Mouse (Mus musculus) hindbrain, embryonic 14.5 days (tissue): ENCODE measurements at regions not wholly inside any gene's neighbourhood (a gene's known extent, or its start where the extent isn't known, plus 50 kb on each side); places are given as distances from the start of the nearest gene placed in this dataset.

Experiments
- ATAC-seq: fragments of 200-750 bp; cut with Nextera tagmentation; 2 replicates; pipeline ENCODE4 v1.8.0; 2017; ENCODE audit warnings: moderate number of reproducible peaks, mild to moderate bottlenecking, moderate TSS enrichment, moderate library complexity; ENCODE audit not compliant: low FRiP score
- DNase-seq: peaks from one replicate; pipeline ENCODE4 v3.0.0-alpha.2; 2015; ENCODE audit warnings: low spot score
- H3K27ac ChIP-seq: fragments of 300-500 bp; sonication (generic); 2 replicates; pipeline ENCODE4 v1.5.1; 2014; ENCODE audit warnings: mild to moderate bottlenecking, moderate library complexity
- H3K27me3 ChIP-seq: fragments of 300-500 bp; sonication (generic); 2 replicates; pipeline ENCODE4 v1.6.1; 2014; ENCODE audit warnings: mild to moderate bottlenecking, low read length, mixed read lengths; ENCODE audit not compliant: control insufficient read depth, insufficient read depth
- H3K36me3 ChIP-seq: fragments of 300-500 bp; sonication (generic); replicated peaks from 2 replicates; pipeline ENCODE4 v1.6.1; 2014; ENCODE audit not compliant: control insufficient read depth, insufficient read depth
- H3K4me1 ChIP-seq: fragments of 300-500 bp; sonication (generic); replicated peaks from 2 replicates; pipeline ENCODE4 v1.6.1; 2014; ENCODE audit warnings: antibody characterized with exemption, low read length, mixed read lengths; ENCODE audit not compliant: control insufficient read depth, insufficient read depth
- H3K4me2 ChIP-seq: fragments of 300-500 bp; sonication (generic); replicated peaks from 2 replicates; pipeline ENCODE4 v1.6.1; 2014; ENCODE audit warnings: mild to moderate bottlenecking, moderate library complexity
- H3K4me3 ChIP-seq: fragments of 300-500 bp; sonication (generic); replicated peaks from 2 replicates; pipeline ENCODE4 v1.5.1; 2014; ENCODE audit warnings: mild to moderate bottlenecking, low read length
- H3K9ac ChIP-seq: fragments of 300-500 bp; sonication (generic); 2 replicates; pipeline ENCODE4 v1.6.1; 2014
- H3K9me3 ChIP-seq: fragments of 300-500 bp; sonication (generic); 2 replicates; pipeline ENCODE4 v1.6.1; 2016; ENCODE audit warnings: low read length; ENCODE audit not compliant: control insufficient read depth
- WGBS: fragments of 180-500 bp; shearing (Covaris S2); extraction: QIAGEN DNeasy Blood & Tissue Kit; methylation state at CpG from one replicate; pipeline ENCODE4 v1.1.7; 2014; 5-methylcytosine and 5-hydroxymethylcytosine counted together

DNA sequence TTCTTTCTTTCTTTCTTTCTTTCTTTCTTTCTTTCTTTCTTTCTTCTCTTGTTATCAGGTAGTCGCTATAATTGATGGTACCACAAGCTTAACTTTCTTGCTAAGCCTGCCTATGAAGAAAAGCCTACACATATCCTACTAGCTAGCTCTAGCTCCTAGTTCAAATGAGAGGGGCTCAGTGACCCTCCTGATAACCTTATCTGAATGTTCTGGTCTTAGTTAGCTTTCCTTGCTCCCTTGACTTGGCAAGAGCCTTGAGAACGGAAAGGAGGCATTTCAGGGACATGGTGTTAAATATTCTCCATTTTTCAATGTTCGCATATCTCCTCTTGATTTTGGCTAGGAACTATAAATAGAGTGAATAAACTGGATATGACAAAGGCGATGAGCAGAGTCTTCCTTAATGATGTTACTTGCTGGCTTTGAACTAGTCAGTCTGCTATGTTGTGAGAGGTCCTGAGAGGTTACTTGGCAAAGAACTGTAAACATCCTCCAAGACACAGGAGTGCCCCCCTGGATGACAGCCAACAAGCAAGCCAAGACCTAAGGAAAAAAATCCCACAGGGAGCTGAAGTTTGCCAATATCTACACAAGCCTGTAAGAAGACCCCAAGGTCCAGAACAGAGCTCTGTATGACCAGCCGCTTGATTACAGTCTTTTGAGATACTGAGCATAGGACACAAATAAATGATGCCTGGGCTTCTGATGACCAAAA is 240.2 kb downstream of the Pros1 start:
- Histone ChIP-seq H3K27ac (no peak overlapping the region), H3K4me3 (no peak overlapping the region), H3K9ac (no peak overlapping the region), H3K4me2 (no peak overlapping the region), H3K36me3 (no peaks in the 10 kb centered on the region), H3K4me1 (0 out of 2 replicates have a peak, but pooled peaks cover 8% of the 10 kb centered on the region), H3K27me3 (no peaks in the 10 kb centered on the region), H3K9me3 (no peaks in the 10 kb centered on the region)
- ATAC-seq (no peak), DNase-seq (no peak)
- WGBS: 87% methylated on average over 5 of the region's 5 CpGs

DNA sequence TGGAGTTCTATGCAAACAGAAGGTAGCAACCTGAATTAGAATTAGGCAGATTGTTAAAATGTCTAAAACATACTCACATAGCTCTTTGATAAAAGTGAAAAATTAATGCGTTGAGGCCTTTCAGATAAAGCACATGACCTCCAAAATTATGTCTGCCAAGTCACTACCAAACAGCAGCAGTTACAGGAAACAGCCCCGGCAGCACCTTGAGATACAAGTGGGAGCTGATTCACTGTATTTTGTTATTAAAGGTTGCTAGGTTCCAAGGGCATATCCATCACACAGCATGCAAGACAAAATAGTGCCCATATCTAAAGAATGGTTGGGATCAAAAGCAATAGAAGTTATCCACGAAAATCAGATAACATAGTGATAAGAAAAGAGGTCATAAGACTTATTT is 248.3 kb downstream of the Pros1 start:
- H3K36me3 ChIP-seq: no peaks in the 10 kb centered on the region
- no peak overlapping the region for H3K27ac ChIP-seq
- H3K4me2 ChIP-seq: no peak overlapping the region
- no peaks in the 10 kb centered on the region for H3K4me1 ChIP-seq
- no peak overlapping the region for H3K9ac ChIP-seq
- DNase-seq (no peak), ATAC-seq (no peak)
- H3K4me3 ChIP-seq: no peak overlapping the region
- 81% methylated on average over 3 of the region's 3 CpGs for WGBS
- no peaks in the 10 kb centered on the region for H3K27me3 ChIP-seq
- no peaks in the 10 kb centered on the region for H3K9me3 ChIP-seq

DNA sequence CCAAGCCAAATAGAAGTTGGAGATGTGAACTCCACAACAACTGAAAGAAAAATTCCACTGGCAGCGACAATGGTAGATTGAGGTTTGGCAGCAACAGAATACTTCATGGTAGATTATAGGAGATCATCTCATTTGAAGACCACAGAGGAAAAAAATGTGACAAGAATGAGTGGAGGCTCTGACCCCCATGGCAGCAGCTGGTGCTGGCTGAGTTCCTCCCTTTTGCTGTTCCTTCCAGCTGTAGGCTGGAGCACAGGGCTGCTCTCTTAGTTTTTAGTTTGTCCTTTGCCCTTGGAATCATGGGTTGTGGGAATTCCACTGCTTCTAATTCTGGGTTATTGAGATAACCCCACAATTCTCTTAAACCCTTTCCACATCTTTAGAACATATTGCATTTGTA is 248.8 kb downstream of the Pros1 start:
- DNase-seq: no peak
- no peak for ATAC-seq
- WGBS: 80% methylated on average over 1 of the region's 1 CpGs
- Histone ChIP-seq H3K4me3 (no peak overlapping the region), H3K36me3 (no peaks in the 10 kb centered on the region), H3K9me3 (no peaks in the 10 kb centered on the region), H3K27ac (no peak overlapping the region), H3K27me3 (no peaks in the 10 kb centered on the region), H3K9ac (no peak overlapping the region), H3K4me2 (no peak overlapping the region), H3K4me1 (no peaks in the 10 kb centered on the region)

DNA sequence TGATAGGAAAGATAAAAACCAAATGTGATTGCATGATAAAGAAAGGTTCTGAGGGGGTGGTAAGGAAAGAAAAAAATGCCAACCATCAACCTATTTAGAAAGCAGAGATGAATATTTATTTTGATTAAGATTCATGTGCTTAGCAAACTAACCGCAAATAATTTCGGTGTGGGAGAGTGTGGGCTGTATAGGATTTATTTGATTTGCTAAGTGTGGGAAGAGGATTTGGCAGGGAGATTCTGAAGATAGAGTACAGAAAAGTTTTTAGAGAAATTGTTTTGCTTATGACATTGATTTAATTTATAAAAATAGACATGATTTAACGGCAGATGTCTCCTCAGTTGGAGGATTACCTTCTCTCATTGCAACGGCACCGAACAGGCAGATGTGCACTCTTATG is 250.3 kb downstream of the Pros1 start:
- Histone ChIP-seq H3K4me1 (no peaks in the 10 kb centered on the region), H3K27ac (no peak overlapping the region), H3K9ac (no peak overlapping the region), H3K4me2 (no peak overlapping the region), H3K4me3 (no peak overlapping the region), H3K9me3 (no peaks in the 10 kb centered on the region), H3K36me3 (no peaks in the 10 kb centered on the region), H3K27me3 (no peaks in the 10 kb centered on the region)
- DNase-seq (no peak), ATAC-seq (no peak)
- WGBS: 89% methylated on average over 5 of the region's 5 CpGs

DNA sequence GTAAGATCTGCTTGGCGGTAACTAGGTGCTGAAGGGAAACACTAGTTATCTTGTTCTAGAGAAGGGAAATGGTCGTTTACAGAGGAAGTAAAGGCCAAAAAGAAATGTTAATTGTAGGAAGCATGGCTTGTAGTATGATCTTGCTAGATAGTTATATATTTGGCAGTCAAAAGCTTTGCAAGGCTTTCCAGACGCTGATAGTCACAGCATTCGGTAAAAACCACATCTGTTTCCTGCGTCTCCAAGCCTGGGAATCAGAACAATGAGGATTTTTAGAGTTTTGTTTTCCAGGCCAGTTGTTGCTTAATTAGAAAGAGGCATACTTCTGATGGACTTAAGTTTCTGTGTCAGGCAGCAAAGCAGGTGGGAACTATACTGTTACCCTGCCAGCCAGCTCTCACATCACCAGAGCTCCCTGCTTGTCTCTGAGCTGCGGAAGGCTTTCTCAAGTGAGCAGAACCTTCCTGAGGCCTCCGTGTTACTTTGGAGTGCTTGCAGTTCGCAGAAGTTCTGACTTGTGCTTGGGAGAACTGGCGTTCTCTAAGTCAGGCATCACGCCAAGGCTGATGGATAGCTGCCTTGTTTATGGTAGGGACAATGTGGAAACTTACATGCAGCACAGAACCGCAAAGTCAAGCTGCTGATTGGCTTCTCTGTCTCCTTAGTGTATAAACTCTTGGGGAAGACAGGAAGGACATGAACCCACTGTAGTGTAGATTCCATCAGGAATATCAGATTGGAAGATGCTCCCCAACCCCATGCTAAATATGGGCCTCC is 251.0 kb downstream of the Pros1 start:
- Histone ChIP-seq H3K4me3 (no peak overlapping the region), H3K4me2 (no peak overlapping the region), H3K9me3 (no peaks in the 10 kb centered on the region), H3K4me1 (no peaks in the 10 kb centered on the region), H3K27me3 (no peaks in the 10 kb centered on the region), H3K27ac (no peak overlapping the region), H3K9ac (no peak overlapping the region), H3K36me3 (no peaks in the 10 kb centered on the region)
- DNase-seq (no peak), ATAC-seq (no peak)
- 85% methylated on average over 11 of the region's 11 CpGs for WGBS

DNA sequence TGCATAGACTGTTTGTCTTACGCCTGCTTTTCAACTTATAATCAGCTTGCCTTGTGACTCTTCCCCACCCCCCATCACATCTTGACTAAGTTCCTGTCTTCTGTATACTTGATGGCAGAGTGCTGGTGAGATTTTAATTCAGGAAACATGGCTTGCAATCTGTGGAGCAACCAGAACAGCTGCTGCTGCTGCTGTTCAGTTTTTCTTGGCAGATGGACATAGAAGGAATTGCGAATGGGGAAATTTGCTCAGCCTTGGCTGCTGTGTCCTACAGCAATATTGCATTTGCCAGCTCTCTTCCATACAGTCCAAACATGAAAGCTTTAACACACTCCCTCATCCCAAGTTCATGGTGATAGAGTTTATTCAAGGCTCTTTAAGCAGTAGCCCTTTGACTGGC is 262.3 kb downstream of the Pros1 start:
- Histone ChIP-seq H3K27me3 (no peaks in the 10 kb centered on the region), H3K4me2 (no peak overlapping the region)
- DNase-seq: no peak

DNA sequence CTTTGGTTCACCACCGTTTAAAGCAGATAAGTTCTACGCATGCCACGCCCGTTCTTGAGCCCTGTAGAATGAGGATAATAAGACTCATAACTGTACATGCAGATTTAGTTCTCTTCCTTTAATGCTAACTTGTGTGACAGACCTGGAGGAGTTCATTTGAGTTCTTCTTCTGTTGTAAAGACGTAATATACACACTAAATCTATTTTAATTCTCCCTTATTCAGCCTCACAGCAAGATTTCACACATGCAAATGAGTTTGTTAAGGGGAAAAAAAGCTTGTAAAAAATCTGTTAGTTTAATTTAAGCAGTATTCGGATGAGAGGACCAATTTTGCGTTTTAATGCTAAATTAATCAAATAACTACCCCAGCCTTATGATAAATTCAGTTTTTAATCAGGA is 264.6 kb downstream of the Pros1 start:
- Histone ChIP-seq H3K4me2 (no peak overlapping the region), H3K27ac (no peak overlapping the region), H3K4me1 (no peaks in the 10 kb centered on the region), H3K36me3 (no peaks in the 10 kb centered on the region), H3K9ac (no peak overlapping the region), H3K4me3 (no peak overlapping the region), H3K27me3 (no peaks in the 10 kb centered on the region), H3K9me3 (0 out of 2 replicates have a peak, but pooled peaks cover 2% of the 10 kb centered on the region)
- WGBS: 84% methylated on average over 7 of the region's 7 CpGs
- DNase-seq: no peak
- ATAC-seq: no peak

More for the DNA sequence above, 262.3 kb downstream of the Pros1 start:
- H3K4me1 ChIP-seq: no peaks in the 10 kb centered on the region
- no peak for ATAC-seq
- H3K9ac ChIP-seq: no peak overlapping the region
- H3K27ac ChIP-seq: no peak overlapping the region
- WGBS: 82% methylated on average over 2 of the region's 2 CpGs
- H3K9me3 ChIP-seq: 0 out of 2 replicates have a peak, but pooled peaks cover 3% of the 10 kb centered on the region
- H3K4me3 ChIP-seq: no peak overlapping the region
- no peaks in the 10 kb centered on the region for H3K36me3 ChIP-seq

DNA sequence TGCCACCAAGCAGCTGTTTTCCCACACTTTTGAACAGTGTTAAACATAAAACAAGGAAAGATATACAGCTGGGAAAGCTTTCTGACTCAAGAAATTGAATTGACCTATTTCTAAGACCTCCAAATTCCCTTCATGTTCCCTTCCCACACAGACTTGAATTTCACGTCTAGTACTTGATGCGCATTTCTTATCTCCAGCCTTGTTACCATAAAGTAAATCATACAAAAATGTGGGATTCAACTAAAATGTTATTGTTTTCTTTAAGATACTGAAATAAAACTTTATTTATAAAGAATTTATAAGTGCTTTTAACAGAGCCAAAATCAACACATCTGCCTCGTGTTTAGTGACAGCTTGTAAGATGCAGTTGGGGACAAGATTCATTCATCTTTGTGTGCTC is 289.7 kb downstream of the Pros1 start:
- H3K9ac ChIP-seq: no peak overlapping the region
- H3K4me1 ChIP-seq: no peaks in the 10 kb centered on the region
- DNase-seq (no peak), ATAC-seq (no peak)
- H3K4me2 ChIP-seq: no peak overlapping the region
- H3K9me3 ChIP-seq: no peaks in the 10 kb centered on the region
- no peak overlapping the region for H3K27ac ChIP-seq
- H3K36me3 ChIP-seq: no peaks in the 10 kb centered on the region
- no peaks in the 10 kb centered on the region for H3K27me3 ChIP-seq
- no peak overlapping the region for H3K4me3 ChIP-seq
- 84% methylated on average over 3 of the region's 3 CpGs for WGBS

DNA sequence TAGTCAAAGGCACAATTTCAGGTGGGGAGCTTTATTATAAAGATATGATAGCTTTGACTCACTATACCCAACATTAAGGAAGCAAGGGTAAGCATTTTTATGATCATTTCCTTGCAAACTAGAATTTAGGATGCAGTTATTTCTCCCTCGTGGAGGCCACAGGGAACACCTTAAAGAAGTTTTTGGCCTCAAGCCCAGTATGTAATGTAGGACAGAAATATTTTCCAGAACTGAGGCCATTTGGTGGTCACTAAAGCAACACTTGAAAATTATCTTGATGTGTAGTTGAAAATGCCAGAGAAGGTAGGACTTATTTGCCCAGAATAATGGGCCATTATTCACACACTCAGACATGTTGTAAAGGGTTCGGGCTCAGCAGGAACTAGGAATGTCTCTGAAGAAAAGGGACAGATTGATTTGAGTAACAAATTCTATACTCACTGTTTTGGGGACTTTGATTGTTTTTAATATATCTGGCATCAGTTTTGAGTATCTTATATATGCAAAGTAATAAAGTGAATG is 301.3 kb downstream of the Pros1 start:
- DNase-seq (no peak), ATAC-seq (no peak)
- no peaks in the 10 kb centered on the region for H3K9me3 ChIP-seq
- H3K4me1 ChIP-seq: no peaks in the 10 kb centered on the region
- H3K27me3 ChIP-seq: no peaks in the 10 kb centered on the region
- 76% methylated on average over 2 of the region's 2 CpGs for WGBS
- H3K27ac ChIP-seq: no peak overlapping the region
- H3K9ac ChIP-seq: no peak overlapping the region
- no peak overlapping the region for H3K4me3 ChIP-seq
- no peak overlapping the region for H3K4me2 ChIP-seq
- H3K36me3 ChIP-seq: no peaks in the 10 kb centered on the region
